Mouse (Mus musculus): ENCODE measurements at regions not wholly inside any gene's neighbourhood (a gene's known extent, or its start where the extent isn't known, plus 50 kb on each side); places are given as distances from the start of the nearest gene placed in this dataset.

DNA sequence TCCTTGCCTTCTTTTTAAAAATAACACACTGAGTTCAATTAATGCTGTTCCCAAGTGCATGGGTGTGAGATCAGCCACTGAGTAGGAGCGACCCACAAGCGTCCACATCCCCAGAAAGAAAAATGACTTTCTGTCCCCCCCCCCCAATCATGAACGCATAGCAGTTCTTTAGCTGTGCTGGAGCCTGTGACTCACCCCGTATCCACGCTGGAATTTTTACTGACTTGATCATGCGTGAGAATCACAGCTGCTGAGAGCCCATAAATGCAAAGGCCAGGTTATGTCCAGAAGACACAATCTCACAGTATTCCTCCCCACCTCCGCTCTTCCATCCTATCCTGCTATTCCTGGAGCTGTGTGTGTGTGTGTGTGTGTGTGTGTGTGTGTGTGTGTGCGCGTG lies 53.3 kb downstream of the Fos start:
- Histone ChIP-seq H3K4me3 (ENCODE audit: insufficient read depth, low read depth, low read length) (no peak overlapping the region), H3K27ac (ENCODE audit: insufficient read depth, low read depth, low read length) (no peak overlapping the region), H3K27me3 (replicated peaks; ENCODE audit: control insufficient read depth, insufficient read depth, low read length) (no peaks in the 10 kb centered on the region), H3K4me1 (ENCODE audit: control insufficient read depth, insufficient read depth, low read length) (peaks cover under 1% of the 10 kb centered on the region; the same call in 1 of the 2 replicates), H3K36me3 (ENCODE audit: control insufficient read depth, insufficient read depth, low read length) (no peaks in the 10 kb centered on the region)
- 60% methylated on average over 9 of the region's 9 CpGs for WGBS
- no peak for DNase-seq
- TF ChIP-seq POLR2A (IDR thresholded peaks at IDR 0.05; ENCODE audit: low read depth, low read length) (no peak), CTCF (conservative IDR thresholded peaks at IDR 0.05; ENCODE audit: insufficient read depth, insufficient read length, low read depth, low read length) (no peak)

GRCm38 (mm10) chr12:85531638-85532037 lies 57.9 kb downstream of the Fos start:
- H3K4me1 ChIP-seq (ENCODE audit: control insufficient read depth, insufficient read depth, low read length), result peaks cover 4% of the 10 kb centered on the region
- H3K27ac ChIP-seq (ENCODE audit: insufficient read depth, low read depth, low read length), result no peak overlapping the region; the same call in 1 of the 2 replicates
- H3K27me3 ChIP-seq (replicated peaks; ENCODE audit: control insufficient read depth, insufficient read depth, low read length), result no peaks in the 10 kb centered on the region
- DNase-seq, result no peak
- H3K4me3 ChIP-seq (ENCODE audit: insufficient read depth, low read depth, low read length), result no peak overlapping the region
- 97% methylated on average over 1 of the region's 1 CpGs for WGBS
- TF ChIP-seq POLR2A (IDR thresholded peaks at IDR 0.05; ENCODE audit: low read depth, low read length) (no peak), CTCF (conservative IDR thresholded peaks at IDR 0.05; ENCODE audit: insufficient read depth, insufficient read length, low read depth, low read length) (0 out of 2 replicates have a peak, but pooled peaks have one; percentile 2)
- no peaks in the 10 kb centered on the region for H3K36me3 ChIP-seq (ENCODE audit: control insufficient read depth, insufficient read depth, low read length)

DNA sequence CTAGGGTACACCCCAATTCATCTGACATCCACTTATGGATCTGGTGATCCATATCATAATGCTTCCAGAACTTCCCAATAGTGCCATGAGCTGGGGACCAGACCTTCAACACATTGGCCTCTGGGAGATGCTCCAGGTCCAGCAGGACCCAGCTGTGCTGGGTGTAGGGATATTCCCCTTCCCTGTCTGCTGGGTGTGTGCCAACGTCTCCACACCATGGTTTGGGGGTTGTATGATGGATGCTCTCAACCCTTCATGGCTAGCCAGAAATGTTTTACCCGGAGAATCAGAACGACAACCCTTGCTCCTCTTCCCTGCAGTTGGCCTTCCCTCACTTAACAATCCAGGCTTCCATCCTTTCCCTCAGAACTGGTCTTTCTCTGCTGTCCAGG lies 58.5 kb downstream of the Fos start:
- WGBS, result 77% methylated on average over 3 of the region's 3 CpGs
- H3K36me3 ChIP-seq (ENCODE audit: control insufficient read depth, insufficient read depth, low read length), result no peaks in the 10 kb centered on the region
- no peak for DNase-seq
- H3K4me1 ChIP-seq (ENCODE audit: control insufficient read depth, insufficient read depth, low read length), result peaks cover 4% of the 10 kb centered on the region
- peak overlapping the region; percentile 69 for H3K27ac ChIP-seq (ENCODE audit: insufficient read depth, low read depth, low read length)
- no peak overlapping the region for H3K4me3 ChIP-seq (ENCODE audit: insufficient read depth, low read depth, low read length)
- H3K27me3 ChIP-seq (replicated peaks; ENCODE audit: control insufficient read depth, insufficient read depth, low read length), result no peaks in the 10 kb centered on the region
- TF ChIP-seq POLR2A (IDR thresholded peaks at IDR 0.05; ENCODE audit: low read depth, low read length) (no peak), CTCF (conservative IDR thresholded peaks at IDR 0.05; ENCODE audit: insufficient read depth, insufficient read length, low read depth, low read length) (no peak)

GRCm38 (mm10) chr12:85532613-85533460 lies 59.1 kb downstream of the Fos start:
- H3K27me3 ChIP-seq (replicated peaks; ENCODE audit: control insufficient read depth, insufficient read depth, low read length), result no peaks in the 10 kb centered on the region
- TF ChIP-seq CTCF (conservative IDR thresholded peaks at IDR 0.05; ENCODE audit: insufficient read depth, insufficient read length, low read depth, low read length) (no peak), POLR2A (IDR thresholded peaks at IDR 0.05; ENCODE audit: low read depth, low read length) (no peak)
- peak; percentile 96 for DNase-seq
- H3K4me3 ChIP-seq (ENCODE audit: insufficient read depth, low read depth, low read length), result no peak overlapping the region
- WGBS, result 45% methylated on average over 14 of the region's 14 CpGs
- H3K27ac ChIP-seq (ENCODE audit: insufficient read depth, low read depth, low read length), result peak overlapping the region; percentile 69
- no peaks in the 10 kb centered on the region for H3K36me3 ChIP-seq (ENCODE audit: control insufficient read depth, insufficient read depth, low read length)
- peaks cover 4% of the 10 kb centered on the region for H3K4me1 ChIP-seq (ENCODE audit: control insufficient read depth, insufficient read depth, low read length)

GRCm38 (mm10) chr12:85533603-85534002 lies 59.9 kb downstream of the Fos start:
- Histone ChIP-seq H3K4me1 (ENCODE audit: control insufficient read depth, insufficient read depth, low read length) (peaks cover 4% of the 10 kb centered on the region), H3K27me3 (replicated peaks; ENCODE audit: control insufficient read depth, insufficient read depth, low read length) (no peaks in the 10 kb centered on the region), H3K27ac (ENCODE audit: insufficient read depth, low read depth, low read length) (no peak overlapping the region), H3K4me3 (ENCODE audit: insufficient read depth, low read depth, low read length) (no peak overlapping the region), H3K36me3 (ENCODE audit: control insufficient read depth, insufficient read depth, low read length) (no peaks in the 10 kb centered on the region)
- TF ChIP-seq POLR2A (IDR thresholded peaks at IDR 0.05; ENCODE audit: low read depth, low read length) (no peak), CTCF (conservative IDR thresholded peaks at IDR 0.05; ENCODE audit: insufficient read depth, insufficient read length, low read depth, low read length) (no peak)
- DNase-seq, result no peak
- 85% methylated on average over 3 of the region's 3 CpGs for WGBS

DNA sequence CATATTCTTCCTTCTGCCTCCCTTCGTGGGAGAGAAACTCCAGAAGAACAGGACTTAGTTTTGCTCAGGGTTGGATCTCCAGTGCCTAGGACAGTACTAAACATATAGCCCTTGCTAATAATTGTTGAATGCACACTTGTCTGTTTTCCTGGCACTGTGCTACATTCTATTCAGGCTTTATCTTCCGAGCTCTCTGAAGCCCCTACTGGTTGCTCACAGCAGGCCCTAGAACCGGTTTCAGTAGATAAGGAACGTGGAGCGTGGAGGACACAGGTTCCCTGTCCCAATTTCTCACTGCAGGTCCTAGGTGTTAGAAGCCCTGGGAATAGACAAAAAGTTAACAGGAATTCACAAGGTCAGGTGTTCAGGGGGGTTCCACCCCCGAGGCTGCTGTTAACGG lies 59.4 kb upstream of the Jdp2 start:
- Histone ChIP-seq H3K27ac (ENCODE audit: insufficient read depth, low read depth, low read length) (no peak overlapping the region), H3K4me1 (ENCODE audit: control insufficient read depth, insufficient read depth, low read length) (no peaks in the 10 kb centered on the region), H3K4me3 (ENCODE audit: insufficient read depth, low read depth, low read length) (no peak overlapping the region), H3K27me3 (replicated peaks; ENCODE audit: control insufficient read depth, insufficient read depth, low read length) (no peaks in the 10 kb centered on the region), H3K36me3 (ENCODE audit: control insufficient read depth, insufficient read depth, low read length) (no peaks in the 10 kb centered on the region)
- 66% methylated on average over 7 of the region's 7 CpGs for WGBS
- DNase-seq, result no peak
- TF ChIP-seq CTCF (conservative IDR thresholded peaks at IDR 0.05; ENCODE audit: insufficient read depth, insufficient read length, low read depth, low read length) (no peak), POLR2A (IDR thresholded peaks at IDR 0.05; ENCODE audit: low read depth, low read length) (no peak)

DNA sequence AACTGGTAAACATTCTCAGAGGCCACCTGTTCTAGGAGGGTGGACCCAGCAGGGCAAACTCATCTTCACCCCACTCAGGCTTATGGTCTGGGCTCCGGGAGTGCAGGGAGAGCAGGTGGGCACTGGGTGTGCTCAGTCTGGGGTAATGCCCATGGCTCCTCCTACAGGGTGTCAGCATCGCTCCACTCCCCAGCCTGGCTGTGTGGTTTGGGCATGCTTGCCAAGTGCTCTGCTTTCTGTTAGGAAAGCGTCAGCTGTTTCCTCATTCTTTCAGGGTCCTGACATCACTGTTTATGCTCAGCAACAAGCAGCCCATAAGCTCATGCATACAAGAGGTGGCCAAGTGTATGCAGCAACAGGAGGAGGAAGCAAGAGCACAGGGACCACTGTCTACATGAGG lies 57.7 kb upstream of the Jdp2 start:
- TF ChIP-seq POLR2A (IDR thresholded peaks at IDR 0.05; ENCODE audit: low read depth, low read length) (no peak), CTCF (conservative IDR thresholded peaks at IDR 0.05; ENCODE audit: insufficient read depth, insufficient read length, low read depth, low read length) (no peak)
- WGBS, result 30% methylated on average over 3 of the region's 3 CpGs
- Histone ChIP-seq H3K27me3 (replicated peaks; ENCODE audit: control insufficient read depth, insufficient read depth, low read length) (no peaks in the 10 kb centered on the region), H3K4me1 (ENCODE audit: control insufficient read depth, insufficient read depth, low read length) (no peaks in the 10 kb centered on the region), H3K36me3 (ENCODE audit: control insufficient read depth, insufficient read depth, low read length) (no peaks in the 10 kb centered on the region), H3K27ac (ENCODE audit: insufficient read depth, low read depth, low read length) (no peak overlapping the region), H3K4me3 (ENCODE audit: insufficient read depth, low read depth, low read length) (no peak overlapping the region)
- peak; percentile 55 for DNase-seq

Measured in kidney, adult 2 months (tissue).